In genomic region chr3:135607021-135607420, GRCm38 (mm10) we compare ENCODE assay signal across 10 mouse cellular contexts.
DNase-seq lines count a peak whose midpoint lies in the region; ATAC-seq lines count a peak whose summit lies in the region.
"Had no signal": no experiment of that assay in that cellular context is flagged by ENCODE, and none has a peak within 500 bp of the region (broad histone marks: within the 10 kb centered on the region; RNA-seq: fewer than 3 reads in every experiment).

No protein-coding gene starts in this region.

- ATAC-seq in lung, embryonic 16.5 days (ENCODE audit: low read depth), result no peak
- peak; percentile 22 for ATAC-seq in activated CD4-positive, CD25-positive, alpha-beta regulatory T cell, adult 4 months
- ATAC-seq in granulocyte monocyte progenitor cell, adult 5-6 weeks (replicated peaks; ENCODE audit: poor library complexity, severe bottlenecking), result peak; percentile 16
- peak; percentile 5 for ATAC-seq in megakaryocyte progenitor cell, adult 5-6 weeks (replicated peaks; ENCODE audit: poor library complexity)
- ATAC-seq in forebrain, embryonic 12.5 days (ENCODE audit: low FRiP score), result no peak
- ATAC-seq: intestine, postnatal 0 days had no signal

- peaks cover 27% of the 10 kb centered on the region for H3K4me1 ChIP-seq in lung, embryonic 16.5 days (replicated peaks; ENCODE audit: control insufficient read depth, insufficient read depth, low read length)
- H3K4me1 ChIP-seq in forebrain, embryonic 12.5 days, result no peaks in the 10 kb centered on the region

- H3K27ac ChIP-seq in lung, embryonic 16.5 days (ENCODE audit: low read length), result 0 out of 2 replicates have a peak overlapping the region, but pooled peaks have one; percentile 60
- H3K27ac ChIP-seq in forebrain, embryonic 12.5 days, result no peak overlapping the region

- H3K4me3 ChIP-seq in lung, embryonic 16.5 days (ENCODE audit: low read length), result no peak overlapping the region
- no peak overlapping the region for H3K4me3 ChIP-seq in forebrain, embryonic 12.5 days (replicated peaks)

- H3K9ac ChIP-seq in lung, embryonic 16.5 days (ENCODE audit: low read length), result no peak overlapping the region
- H3K9ac ChIP-seq in forebrain, embryonic 12.5 days, result no peak overlapping the region
- H3K9ac ChIP-seq: lung, embryonic 14.5 days had no signal

- no peaks in the 10 kb centered on the region for H3K9me3 ChIP-seq in lung, embryonic 16.5 days (ENCODE audit: control insufficient read depth, low read length)
- no peaks in the 10 kb centered on the region for H3K9me3 ChIP-seq in forebrain, embryonic 12.5 days

- no peaks in the 10 kb centered on the region for H3K27me3 ChIP-seq in lung, embryonic 16.5 days (ENCODE audit: control insufficient read depth, insufficient read depth, low read depth, low read length)
- no peaks in the 10 kb centered on the region for H3K27me3 ChIP-seq in forebrain, embryonic 12.5 days

- peak overlapping the region; percentile 37; the same call in 1 of the 2 replicates for H3K4me2 ChIP-seq in lung, embryonic 16.5 days (ENCODE audit: low read depth, low read length)
- H3K4me2 ChIP-seq in forebrain, embryonic 12.5 days, result no peak overlapping the region

- 57% methylated on average over 9 of the region's 9 CpGs for WGBS in lung, embryonic 16.5 days
- WGBS in forebrain, embryonic 12.5 days, result 95% methylated on average over 9 of the region's 9 CpGs

- DNase-seq in lung, postnatal 14 days, result no peak
- no peak for DNase-seq in adrenal gland, postnatal 36 days
- DNase-seq in yolk sac, embryonic 10.5 days (ENCODE audit: low spot score), result no peak

- peaks cover 24% of the 10 kb centered on the region for H3K36me3 ChIP-seq in lung, embryonic 16.5 days (ENCODE audit: control insufficient read depth, insufficient read depth, low read length)
- H3K36me3 ChIP-seq in forebrain, embryonic 12.5 days (replicated peaks), result peaks cover 43% of the 10 kb centered on the region

Comparison
In these comparisons a context has a peak if more than half of its experiments do, and no peak if none do; other contexts are left out.
1. ATAC-seq: peak in activated CD4-positive, CD25-positive, alpha-beta regulatory T cell, adult 4 months (single experiment), granulocyte monocyte progenitor cell, adult 5-6 weeks (single experiment) and megakaryocyte progenitor cell, adult 5-6 weeks (single experiment); none in lung, embryonic 16.5 days (single experiment) and forebrain, embryonic 12.5 days (single experiment).